Mouse (Mus musculus): ENCODE results near the gene Adipor1.

DNA sequence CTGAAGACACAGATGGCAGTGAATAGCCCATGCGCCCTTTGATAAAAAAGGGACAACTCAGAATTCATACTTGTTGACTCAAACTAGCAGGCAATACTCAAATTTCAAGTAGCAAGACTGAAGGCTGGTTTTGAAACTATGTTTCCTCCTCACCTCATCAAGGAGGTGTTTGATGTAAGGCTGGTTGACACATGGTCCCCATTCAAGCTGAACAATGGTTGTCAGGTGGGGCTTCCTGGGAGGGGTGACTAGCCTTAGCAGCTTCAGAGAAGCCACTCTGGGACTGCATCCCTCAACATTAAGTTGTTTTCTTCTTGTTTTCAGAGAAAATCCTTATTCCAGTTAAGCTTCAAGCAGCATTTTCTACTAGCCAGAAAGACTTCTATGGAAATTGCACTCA, 29.5 kb upstream of the Adipor1 start, which contains the start of gene 4933406M09Rik:
- TF ChIP-seq CTCF (IDR thresholded peaks at IDR 0.05; ENCODE audit: control insufficient read depth, insufficient read depth, insufficient read length), result no peak
- TF ChIP-seq MAX (IDR thresholded peaks at IDR 0.05), result no peak
- TF ChIP-seq MYOD1 (IDR thresholded peaks at IDR 0.05; ENCODE audit: control insufficient read depth, insufficient read length, low read depth), result no peak
- no peak for TF ChIP-seq MYOG (IDR thresholded peaks at IDR 0.05; ENCODE audit: control insufficient read depth, extremely low read depth, insufficient read length)
- TF ChIP-seq CEBPB (IDR thresholded peaks at IDR 0.05; ENCODE audit: low read depth), result no peak
- TF ChIP-seq USF1 (IDR thresholded peaks at IDR 0.05; ENCODE audit: low read depth), result no peak
- no peak for TF ChIP-seq FOSL1 (IDR thresholded peaks at IDR 0.05; ENCODE audit: insufficient read depth, low read length, poor library complexity, severe bottlenecking)
